In the genomic region with DNA sequence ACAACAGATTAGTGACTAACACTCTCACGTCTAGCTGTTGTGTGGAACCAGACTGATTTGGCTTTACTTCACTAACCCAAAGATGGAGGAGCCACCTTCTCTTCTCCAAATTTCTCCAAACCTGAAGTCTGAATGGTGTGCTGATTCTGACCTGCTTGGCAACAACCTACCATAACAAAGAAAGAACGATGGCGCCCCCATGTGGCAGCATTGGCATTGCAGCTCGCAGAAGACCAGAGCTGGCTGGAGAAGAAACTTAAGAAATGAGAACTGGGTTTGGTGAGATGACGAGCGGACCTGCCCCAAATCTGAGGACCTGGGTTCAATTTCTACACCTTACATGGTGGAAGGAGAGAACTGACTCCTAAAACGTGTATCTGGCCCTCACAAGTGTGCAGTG, we compare ENCODE assay signal across 9 mouse cellular contexts. TPM values are rescaled to one million over a fixed set of nuclear protein-coding genes. Genes with fewer than 3 reads are reported as not detected.
A peak's percentile ranks its signal among the peaks of the same experiment; 100 is the strongest.
DNase-seq lines count a peak whose midpoint lies in the region; ATAC-seq and TF ChIP-seq lines count a peak whose summit lies in the region.
"Had no signal": no experiment of that assay in that cellular context is flagged by ENCODE, and none has a peak within 500 bp of the region (broad histone marks: within the 10 kb centered on the region; RNA-seq: fewer than 3 reads in every experiment).

No protein-coding gene starts in this region.

- TF ChIP-seq CTCF in MEL (IDR thresholded peaks at IDR 0.05 in 2 of 3, conservative IDR thresholded peaks at IDR 0.05 in 1 of 3; ENCODE audit: control insufficient read depth in 1 of 3, insufficient read depth in 1 of 3, low read depth in 2 of 3, low read length in 3 of 3, poor library complexity in 1 of 3, severe bottlenecking in 1 of 3): peak; percentile 79 to 97 (median 93)

- H3K36me3 ChIP-seq in forebrain, embryonic 11.5 days (ENCODE audit: control insufficient read depth, insufficient read depth, low read length): no peaks in the 10 kb centered on the region; the same call in 1 of the 2 replicates
- 0 out of 2 replicates have a peak, but pooled peaks cover 3% of the 10 kb centered on the region for H3K36me3 ChIP-seq in forebrain, embryonic 15.5 days
- no peaks in the 10 kb centered on the region for H3K36me3 ChIP-seq in MEL (ENCODE audit: control insufficient read depth in 1 of 2, insufficient read depth in 2 of 2, low read length in 2 of 2)
- no peaks in the 10 kb centered on the region for H3K36me3 ChIP-seq in splenic B cell, adult 2 months (ENCODE audit: control insufficient read depth, insufficient read depth, low read length, poor library complexity, severe bottlenecking)

- TF ChIP-seq EP300 in MEL (IDR thresholded peaks at IDR 0.05; ENCODE audit: low read depth in 1 of 2, low read length in 2 of 2): no peak

- ATAC-seq in forebrain, embryonic 11.5 days (replicated peaks; ENCODE audit: low FRiP score): no peak
- ATAC-seq in forebrain, embryonic 15.5 days (replicated peaks): no peak
- ATAC-seq in megakaryocyte-erythroid progenitor cell, adult 5-6 weeks (replicated peaks; ENCODE audit: low FRiP score, low TSS enrichment, poor library complexity, severe bottlenecking): 0 out of 2 replicates have a peak, but pooled peaks have one; percentile 28

- no peaks in the 10 kb centered on the region for H3K27me3 ChIP-seq in forebrain, embryonic 11.5 days (ENCODE audit: control insufficient read depth, insufficient read depth, low read length)
- no peaks in the 10 kb centered on the region for H3K27me3 ChIP-seq in forebrain, embryonic 15.5 days
- H3K27me3 ChIP-seq in MEL (ENCODE audit: control insufficient read depth in 1 of 2, insufficient read depth in 2 of 2, low read length in 2 of 2): no peaks in the 10 kb centered on the region
- no peaks in the 10 kb centered on the region for H3K27me3 ChIP-seq in splenic B cell, adult 2 months (ENCODE audit: control insufficient read depth, insufficient read depth, low read length, poor library complexity, severe bottlenecking)
- H3K27me3 ChIP-seq: midbrain, embryonic 12.5 days had no signal

- H3K9ac ChIP-seq in forebrain, embryonic 11.5 days (ENCODE audit: low read length): no peak overlapping the region
- no peak overlapping the region for H3K9ac ChIP-seq in forebrain, embryonic 15.5 days (replicated peaks)
- peak overlapping the region; percentile 19 for H3K9ac ChIP-seq in MEL (ENCODE audit: control insufficient read depth, low read depth, low read length, poor library complexity, severe bottlenecking)
- H3K9ac ChIP-seq: midbrain, embryonic 12.5 days had no signal

- no peak overlapping the region for H3K27ac ChIP-seq in forebrain, embryonic 11.5 days (ENCODE audit: low read depth, low read length)
- H3K27ac ChIP-seq in forebrain, embryonic 15.5 days (replicated peaks): no peak overlapping the region
- no peak overlapping the region for H3K27ac ChIP-seq in MEL (ENCODE audit: control insufficient read depth, low read depth, low read length)
- H3K27ac ChIP-seq: midbrain, embryonic 12.5 days had no signal

- no peak for TF ChIP-seq POLR2A in MEL (IDR thresholded peaks at IDR 0.05; ENCODE audit: control insufficient read depth in 1 of 2, insufficient read depth in 1 of 2, low read depth in 1 of 2, low read length in 2 of 2, poor library complexity in 1 of 2)

- no peaks in the 10 kb centered on the region for H3K79me2 ChIP-seq in MEL (ENCODE audit: control insufficient read depth, insufficient read depth, low read length, poor library complexity)

- no peak overlapping the region for H3K4me3 ChIP-seq in forebrain, embryonic 11.5 days (ENCODE audit: low read depth, low read length)
- H3K4me3 ChIP-seq in forebrain, embryonic 15.5 days: no peak overlapping the region
- no peak overlapping the region for H3K4me3 ChIP-seq in MEL (ENCODE audit: control insufficient read depth in 1 of 2, insufficient read depth in 1 of 2, low read depth in 2 of 2, low read length in 2 of 2)
- H3K4me3 ChIP-seq: midbrain, embryonic 12.5 days had no signal

- WGBS in forebrain, embryonic 11.5 days: 43% methylated on average over 7 of the region's 7 CpGs
- WGBS in forebrain, embryonic 15.5 days: 42% methylated on average over 7 of the region's 7 CpGs

- no peak overlapping the region for H3K4me2 ChIP-seq in forebrain, embryonic 11.5 days (ENCODE audit: low read depth, low read length, severe bottlenecking)
- no peak overlapping the region for H3K4me2 ChIP-seq in forebrain, embryonic 15.5 days (replicated peaks)
- H3K4me2 ChIP-seq: midbrain, embryonic 12.5 days had no signal

- H3K4me1 ChIP-seq in forebrain, embryonic 11.5 days (replicated peaks; ENCODE audit: control insufficient read depth, insufficient read depth, low read length): peaks cover 3% of the 10 kb centered on the region; the same call in 1 of the 2 replicates
- H3K4me1 ChIP-seq in forebrain, embryonic 15.5 days: peaks cover 3% of the 10 kb centered on the region; the same call in 1 of the 2 replicates
- H3K4me1 ChIP-seq in MEL (ENCODE audit: control insufficient read depth in 1 of 2, insufficient read depth in 2 of 2, low read length in 2 of 2): no peaks in the 10 kb centered on the region

- peak; percentile 90 for TF ChIP-seq RAD21 in MEL (IDR thresholded peaks at IDR 0.05; ENCODE audit: low read depth, low read length)

- DNase-seq in forebrain, embryonic 11.5 days (ENCODE audit: low spot score): peak; percentile 86
- peak; percentile 84 for DNase-seq in MEL (ENCODE audit: low read depth, low spot score)
- peak; percentile 64 for DNase-seq in cerebellum, adult 8-10 months
- DNase-seq in gastrocnemius, adult 8-10 months (ENCODE audit: low spot score in 2 of 2): peak; percentile 53 to 67
- DNase-seq in layer of hippocampus, postnatal 25 days (ENCODE audit: extremely low spot score in 1 of 2, low spot score in 1 of 2): peak; percentile 90 to 99
- peak; percentile 86 for DNase-seq in splenic B cell, adult 2 months (ENCODE audit: low read depth, low spot score)

- no peaks in the 10 kb centered on the region for H3K9me3 ChIP-seq in forebrain, embryonic 11.5 days (ENCODE audit: control insufficient read depth, low read length)
- no peaks in the 10 kb centered on the region for H3K9me3 ChIP-seq in forebrain, embryonic 15.5 days
- no peaks in the 10 kb centered on the region for H3K9me3 ChIP-seq in MEL (replicated peaks; ENCODE audit: insufficient read depth, low read length)
- H3K9me3 ChIP-seq: midbrain, embryonic 12.5 days had no signal

TF ChIP-seq in MEL, 35 proteins besides CTCF, POLR2A, EP300 and RAD21:
- TF ChIP-seq NELFE (IDR thresholded peaks at IDR 0.05; ENCODE audit: low read depth, low read length): peak; percentile 19; the same call in 1 of the 2 replicates
- TF ChIP-seq ZC3H11A (IDR thresholded peaks at IDR 0.05; ENCODE audit: low read depth, low read length): peak; percentile 68
- no peak for TF ChIP-seq CHD2 (IDR thresholded peaks at IDR 0.05; ENCODE audit: low read length)
- TF ChIP-seq SMC3 (IDR thresholded peaks at IDR 0.05; ENCODE audit: low read depth, low read length): peak; percentile 77

RNA-seq across cellular contexts. Expression of a gene that starts 45.3 kb away (rescaled TPM):
- polyA plus RNA-seq in forebrain, embryonic 11.5 days (2014; fragmentation: Nextera tagmentation; extraction: Ambion mirVana): 111 and 129 TPM in 2 replicates
- 51.8 and 54.7 TPM in 2 replicates for polyA plus RNA-seq in forebrain, embryonic 15.5 days (2015; fragmentation: Nextera tagmentation; extraction: Ambion mirVana)
- total RNA-seq in MEL (2012; rRNA removed): 276 and 301 TPM in 2 replicates
- polyA plus RNA-seq in MEL (2012; ENCODE audit: insufficient read depth in 1 of 2, insufficient read length in 2 of 2, low read depth in 1 of 2, low replicate concordance in 2 of 2, missing spikeins in 1 of 2): 100 to 1,000 TPM; 209 to 907 TPM
- total RNA-seq in gastrocnemius, adult 8-10 months (2022): 10 to 100 TPM; 68.4 to 86.4 (median 78.9) TPM
- total RNA-seq in layer of hippocampus, postnatal 25 days (2021): 100 to 1,000 TPM; 173 to 178 TPM
- total RNA-seq in megakaryocyte-erythroid progenitor cell, adult 5-6 weeks (2014; fragmentation: Nextera tagmentation): 114 and 126 TPM in 2 replicates
- total RNA-seq in megakaryocyte-erythroid progenitor cell, adult 5-6 weeks (2017): 598 and 714 TPM in 2 replicates
